Mouse (Mus musculus) CH12.LX (cell line): ENCODE results near the gene Brd3. TPM values are rescaled to one million over a fixed set of nuclear protein-coding genes. Genes with fewer than 3 reads are reported as not detected.
A peak's percentile ranks its signal among the peaks of the same experiment; 100 is the strongest.

Experiments
- DNase-seq: peaks from one replicate; pipeline ENCODE4 v3.0.0-alpha.2; 2013; ENCODE audit errors: extremely low read depth
- H3K27ac ChIP-seq: 2 replicates; pipeline ENCODE4 v1.5.1; 2012; ENCODE audit warnings: low read depth, mild to moderate bottlenecking, control low read depth, moderate library complexity; ENCODE audit not compliant: insufficient read depth
- H3K27me3 ChIP-seq: replicated peaks from 2 replicates; pipeline ENCODE3; 2012; ENCODE audit warnings: inconsistent platforms
- H3K36me3 ChIP-seq, 2 experiments: replicated peaks in 1 of 2; 2 replicates each; pipeline versions ENCODE3 to v1.6.1; 2012; ENCODE audit warnings: inconsistent platforms in 1 of 2, low read length in 1 of 2, mild to moderate bottlenecking in 1 of 2, mixed read lengths in 1 of 2, moderate library complexity in 1 of 2; ENCODE audit not compliant: control insufficient read depth in 1 of 2, insufficient read depth in 1 of 2
- H3K4me1 ChIP-seq, 2 experiments: 2 replicates each; pipeline ENCODE4 v1.6.1; 2012; ENCODE audit warnings: inconsistent platforms in 1 of 2, moderate library complexity in 1 of 2; ENCODE audit not compliant: insufficient read depth in 2 of 2, control insufficient read depth in 1 of 2
- H3K4me2 ChIP-seq: 2 replicates; pipeline ENCODE4 v1.6.1; 2012; ENCODE audit warnings: low read depth, mild to moderate bottlenecking, control low read depth; ENCODE audit not compliant: poor library complexity, insufficient read depth, severe bottlenecking
- H3K4me3 ChIP-seq, 3 experiments: fragments of 150-350 bp in 1 of 3; sonication (generic) in 1 of 3; replicated peaks in 1 of 3; 2 replicates each; pipeline versions ENCODE3 to v1.5.1; 2011 to 2012; ENCODE audit warnings: low read depth in 2 of 3, low read length in 2 of 3, mild to moderate bottlenecking in 2 of 3, moderate library complexity in 2 of 3, control low read depth in 1 of 3, improper control_type of control experiment in 1 of 3, inconsistent platforms in 1 of 3, mixed read lengths in 1 of 3; ENCODE audit not compliant: poor library complexity in 1 of 3
- H3K79me2 ChIP-seq: replicated peaks from 2 replicates; pipeline ENCODE4 v1.6.1; 2012; ENCODE audit warnings: mild to moderate bottlenecking, moderate library complexity; ENCODE audit not compliant: control insufficient read depth, poor library complexity, insufficient read depth, severe bottlenecking; ENCODE audit errors: extremely low read depth
- H3K9ac ChIP-seq: 2 replicates; pipeline ENCODE4 v1.6.1; 2012; ENCODE audit warnings: low read depth, mild to moderate bottlenecking, control low read depth, moderate library complexity; ENCODE audit not compliant: insufficient read depth
- H3K9me3 ChIP-seq: replicated peaks from 2 replicates; pipeline ENCODE3; 2012; ENCODE audit warnings: low read length, inconsistent platforms, mixed read lengths
- CHD1 ChIP-seq: IDR thresholded peaks from 2 replicates; pipeline ENCODE4 v1.6.1; 2012; ENCODE audit warnings: low read depth, low read length, improper control_type of control experiment, inconsistent platforms
- CHD2 ChIP-seq: IDR thresholded peaks from 2 replicates; pipeline ENCODE4 v1.6.1; 2011; ENCODE audit warnings: low read length, improper control_type of control experiment
- CTCF ChIP-seq, 2 experiments: IDR thresholded peaks in 1 of 2; conservative IDR thresholded peaks in 1 of 2; 2 replicates each; pipeline ENCODE4 v1.5.1; 2011 to 2012; ENCODE audit warnings: low read depth in 2 of 2, low read length in 2 of 2, improper control_type of control experiment in 1 of 2, inconsistent platforms in 1 of 2, mild to moderate bottlenecking in 1 of 2, moderate library complexity in 1 of 2
- ELF1 ChIP-seq: IDR thresholded peaks from 2 replicates; pipeline ENCODE4 v1.6.1; 2014; ENCODE audit warnings: low read depth, mild to moderate bottlenecking, inconsistent platforms, low read length, improper control_type of control experiment
- GABPA ChIP-seq: IDR thresholded peaks from 2 replicates; pipeline ENCODE4 v1.6.1; 2012; ENCODE audit warnings: low read depth, low read length, improper control_type of control experiment, inconsistent platforms; ENCODE audit not compliant: insufficient replicate concordance
- JUN ChIP-seq: IDR thresholded peaks from 2 replicates; pipeline ENCODE4 v1.6.1; 2011; ENCODE audit warnings: low read depth, mild to moderate bottlenecking, low read length, improper control_type of control experiment, moderate library complexity; ENCODE audit not compliant: insufficient read depth
- MAX ChIP-seq: IDR thresholded peaks from 2 replicates; pipeline ENCODE4 v1.6.1; 2011; ENCODE audit warnings: low read length, improper control_type of control experiment
- MAZ ChIP-seq: IDR thresholded peaks from 2 replicates; pipeline ENCODE4 v1.6.1; 2012; ENCODE audit warnings: low read depth, mild to moderate bottlenecking, inconsistent platforms, low read length, improper control_type of control experiment, moderate library complexity
- MXI1 ChIP-seq: IDR thresholded peaks from 2 replicates; pipeline ENCODE4 v1.6.1; 2011; ENCODE audit warnings: mild to moderate bottlenecking, low read depth, low read length, improper control_type of control experiment
- MYC ChIP-seq: IDR thresholded peaks from 2 replicates; pipeline ENCODE4 v1.6.1; 2011; ENCODE audit warnings: low read depth, mild to moderate bottlenecking, improper control_type of control experiment, low read length
- NELFE ChIP-seq: IDR thresholded peaks from 2 replicates; pipeline ENCODE4 v1.6.1; 2011; ENCODE audit warnings: low read depth, low read length, improper control_type of control experiment
- NRF1 ChIP-seq: IDR thresholded peaks from 2 replicates; pipeline ENCODE4 v1.6.1; 2014; ENCODE audit warnings: low read depth, mild to moderate bottlenecking, inconsistent platforms, low read length, improper control_type of control experiment, moderate library complexity
- POLR2A ChIP-seq: IDR thresholded peaks from 2 replicates; pipeline ENCODE4 v1.6.1; 2011; ENCODE audit warnings: low read depth, mild to moderate bottlenecking, improper control_type of control experiment, low read length
- POLR2AphosphoS2 ChIP-seq: IDR thresholded peaks from 2 replicates; pipeline ENCODE4 v1.6.1; 2011; ENCODE audit warnings: low read depth, low read length, improper control_type of control experiment
- TBP ChIP-seq: conservative IDR thresholded peaks from 2 replicates; pipeline ENCODE4 v1.6.1; 2011; ENCODE audit warnings: low read depth, low read length, improper control_type of control experiment
- UBTF ChIP-seq: IDR thresholded peaks from 2 replicates; pipeline ENCODE4 v1.6.1; 2012; ENCODE audit warnings: low read depth, mild to moderate bottlenecking, inconsistent platforms, low read length, improper control_type of control experiment, moderate library complexity
- USF1 ChIP-seq: IDR thresholded peaks from 2 replicates; pipeline ENCODE4 v1.6.1; 2014; ENCODE audit warnings: low read depth, mild to moderate bottlenecking, inconsistent platforms, low read length, improper control_type of control experiment
- USF2 ChIP-seq: conservative IDR thresholded peaks from 2 replicates; pipeline ENCODE4 v1.6.1; 2011; ENCODE audit warnings: low read depth, low read length, improper control_type of control experiment
- ZMIZ1 ChIP-seq: IDR thresholded peaks from 2 replicates; pipeline ENCODE4 v1.6.1; 2012; ENCODE audit warnings: low read depth, mild to moderate bottlenecking, inconsistent platforms, low read length, improper control_type of control experiment
- dilution Hi-C: fragments of 300-500 bp; cut with MboI; formaldehyde crosslinking; loops from 2 replicates; pipeline ENCODE4 v1.14.3; 2020; ENCODE audit warnings: low sequenced_read_pairs; ENCODE audit not compliant: extremely low pct_unique_long_range_greater_than_20kb, extremely low pct_ligation_motif_present
- in situ Hi-C: fragments of 300-500 bp; cut with MboI; formaldehyde crosslinking; loops from 3 replicates; pipeline ENCODE4 v1.14.3; 2019; ENCODE audit warnings: low sequenced_read_pairs, low pct_ligation_motif_present, low pct_unique_long_range_greater_than_20kb, mixed read lengths
- polyA plus RNA-seq: library from polyadenylated mRNA; unstranded; fragments of >175 nt; gene quantifications from 2 replicates; pipeline ENCODE4 v1.2.1, GENCODE M21; 2012; ENCODE audit warnings: low read depth; ENCODE audit not compliant: insufficient read length
- total RNA-seq, 2 experiments: library from RNA; depleted of rRNA; stranded (reverse); fragments of 300-350 nt in 1 of 2; fragments of >200 nt in 1 of 2; gene quantifications; 2 replicates each; pipeline ENCODE4 v1.2.3; 2012 to 2014

Gene Brd3
- total and polyA plus RNA-seq, 3 experiments: 2.5 to 17.1 (median 6.6) TPM

DNA sequence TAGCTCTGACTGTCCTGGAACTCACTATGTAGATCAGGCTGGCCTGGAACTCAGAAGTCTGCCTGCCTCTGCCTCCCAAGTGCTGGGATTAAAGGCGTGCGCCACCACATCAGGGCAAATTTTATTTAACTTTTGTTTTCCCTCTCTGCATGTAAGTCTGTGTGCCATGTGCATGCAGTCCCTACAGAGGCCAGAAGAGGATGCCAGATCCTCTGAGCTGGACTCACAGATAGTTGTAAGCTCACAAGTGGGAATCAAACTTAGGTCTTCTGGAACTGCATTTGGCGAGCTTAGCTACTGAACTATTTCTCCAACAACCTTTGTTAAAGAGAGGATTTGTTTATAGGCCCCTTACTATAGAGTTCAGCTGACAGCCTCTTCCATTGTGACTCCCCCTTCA lies 10.8 kb upstream of the Brd3 start:
- Histone ChIP-seq H3K27ac (no peak overlapping the region), H3K9me3 (no peaks in the 10 kb centered on the region), H3K27me3 (no peaks in the 10 kb centered on the region), H3K4me1 (peaks cover 16 to 25% of the 10 kb centered on the region in 2 experiments), H3K4me2 (no peak overlapping the region), H3K36me3 (peaks cover 34 to 58% of the 10 kb centered on the region in 2 experiments), H3K9ac (no peak overlapping the region), H3K79me2 (peaks cover 27% of the 10 kb centered on the region), H3K4me3 (no peak overlapping the region)
- TF ChIP-seq MXI1 (no peak), GABPA (no peak), CTCF (conservative IDR thresholded peaks at IDR 0.05 in 1 of 2, IDR thresholded peaks at IDR 0.05 in 1 of 2; ENCODE audit: low read depth in 2 of 2, low read length in 2 of 2) (peak; percentile 28 to 45; a peak in 3 of 4 replicates)
- in situ Hi-C loops (no loop called here), dilution Hi-C loops (no loop called here)
- peak; percentile 27 for DNase-seq

DNA sequence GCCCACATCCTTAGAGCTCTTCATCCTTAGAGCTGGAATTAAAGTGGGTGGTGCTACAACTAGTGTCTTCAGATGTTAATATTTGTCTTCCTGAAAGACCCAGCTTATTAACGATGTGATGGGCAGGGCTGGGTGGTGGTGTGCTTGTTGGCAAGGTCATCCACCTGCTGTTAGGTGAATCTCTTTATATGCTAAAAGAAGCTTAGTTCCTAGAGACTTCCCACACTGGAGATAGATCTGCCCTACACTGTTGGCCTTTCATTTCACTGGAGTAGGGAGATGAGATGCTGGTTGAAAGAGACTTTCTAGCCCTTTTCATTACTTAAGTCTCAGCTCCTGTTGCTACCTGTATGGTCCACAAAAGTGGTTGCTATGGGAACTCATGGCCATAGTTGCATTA lies 8.8 kb upstream of the Brd3 start:
- Histone ChIP-seq H3K4me1 (peaks cover 16 to 25% of the 10 kb centered on the region in 2 experiments), H3K9me3 (peaks cover 4% of the 10 kb centered on the region), H3K79me2 (peaks cover 27% of the 10 kb centered on the region), H3K36me3 (peaks cover 27 to 40% of the 10 kb centered on the region in 2 experiments), H3K4me3 (peak overlapping the region in 1 of 3 experiments; percentile 95), H3K27me3 (no peaks in the 10 kb centered on the region), H3K27ac (no peak overlapping the region), H3K4me2 (peak overlapping the region; percentile 72), H3K9ac (peak overlapping the region; percentile 57)
- TF ChIP-seq USF1: no peak
- no peak for TF ChIP-seq JUN
- no peak for TF ChIP-seq CHD1
- no peak for TF ChIP-seq MYC
- TF ChIP-seq NRF1: no peak
- TF ChIP-seq CHD2: no peak
- no peak for TF ChIP-seq MAX
- no peak for TF ChIP-seq ZMIZ1
- TF ChIP-seq ELF1: no peak
- no peak for TF ChIP-seq MAZ
- TF ChIP-seq TBP: no peak
- no peak for TF ChIP-seq USF2
- no peak for TF ChIP-seq NELFE
- TF ChIP-seq POLR2A: no peak
- TF ChIP-seq UBTF: no peak
- no peak for TF ChIP-seq CTCF (conservative IDR thresholded peaks at IDR 0.05 in 1 of 2, IDR thresholded peaks at IDR 0.05 in 1 of 2; ENCODE audit: low read depth in 2 of 2, low read length in 2 of 2)
- no peak for TF ChIP-seq POLR2AphosphoS2
- dilution Hi-C loops (no loop called here), in situ Hi-C loops (no loop called here)
- no peak for DNase-seq
